Mouse (Mus musculus): ENCODE results near the gene Tmem177. TPM values are rescaled to one million over a fixed set of nuclear protein-coding genes. Genes with fewer than 3 reads are reported as not detected.

Tmem177 gene
- total RNA-seq, 4 experiments from 2014 or later = 9.6 to 12.2 (median 10.4) TPM

- DNase-seq (ENCODE audit: low spot score) = no peak
Observed at GRCm38 (mm10) chr1:119889347-119889746, 23.7 kb downstream of the Tmem177 start.

DNA sequence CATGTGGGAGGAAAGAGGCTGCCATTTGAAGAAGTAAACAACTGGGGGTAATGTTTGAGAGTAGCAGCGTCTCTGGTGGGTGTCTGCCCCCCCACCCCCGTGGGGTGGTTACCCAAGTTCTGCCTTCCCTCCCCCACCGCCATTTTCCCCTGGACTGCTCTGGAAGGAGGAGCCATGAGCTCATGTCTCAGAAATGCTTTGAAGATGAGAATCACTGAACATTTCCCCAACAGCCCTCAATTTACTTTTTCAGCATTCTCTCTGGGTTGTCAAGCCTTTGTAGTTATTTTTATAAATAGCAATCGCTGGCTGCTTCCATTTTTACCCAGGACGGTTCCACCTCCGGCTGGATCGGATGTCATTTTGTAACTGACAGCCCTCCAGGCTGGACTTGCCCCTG is 26.7 kb downstream of the Tmem177 start:
- DNase-seq (ENCODE audit: low spot score) = no peak

- DNase-seq (ENCODE audit: low spot score) = no peak
Observed at GRCm38 (mm10) chr1:119884272-119884671, 28.7 kb downstream of the Tmem177 start.

- no peak for DNase-seq (ENCODE audit: low spot score)
Observed at GRCm38 (mm10) chr1:119878909-119879308, 34.1 kb downstream of the Tmem177 start.

DNA sequence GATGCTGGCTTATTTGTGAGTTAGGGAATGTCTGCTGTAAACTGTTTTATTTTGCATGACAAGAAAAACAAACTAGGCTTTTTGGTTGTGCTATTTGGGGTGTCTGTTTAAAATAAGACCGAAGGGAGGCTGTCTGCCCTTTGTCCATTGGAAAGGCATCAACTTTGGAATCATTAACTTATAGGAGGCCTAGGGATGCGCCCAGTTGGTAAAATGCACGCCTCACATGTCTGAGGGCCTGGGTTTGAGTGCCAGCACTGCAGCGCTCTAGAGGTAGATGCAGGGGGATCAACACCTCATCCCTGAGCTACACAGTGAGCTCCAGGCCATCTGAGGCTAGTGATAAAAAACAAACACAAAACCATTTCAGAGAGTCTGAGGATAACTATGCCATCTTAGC is 35.5 kb downstream of the Tmem177 start:
- no peak for DNase-seq (ENCODE audit: low spot score)

DNA sequence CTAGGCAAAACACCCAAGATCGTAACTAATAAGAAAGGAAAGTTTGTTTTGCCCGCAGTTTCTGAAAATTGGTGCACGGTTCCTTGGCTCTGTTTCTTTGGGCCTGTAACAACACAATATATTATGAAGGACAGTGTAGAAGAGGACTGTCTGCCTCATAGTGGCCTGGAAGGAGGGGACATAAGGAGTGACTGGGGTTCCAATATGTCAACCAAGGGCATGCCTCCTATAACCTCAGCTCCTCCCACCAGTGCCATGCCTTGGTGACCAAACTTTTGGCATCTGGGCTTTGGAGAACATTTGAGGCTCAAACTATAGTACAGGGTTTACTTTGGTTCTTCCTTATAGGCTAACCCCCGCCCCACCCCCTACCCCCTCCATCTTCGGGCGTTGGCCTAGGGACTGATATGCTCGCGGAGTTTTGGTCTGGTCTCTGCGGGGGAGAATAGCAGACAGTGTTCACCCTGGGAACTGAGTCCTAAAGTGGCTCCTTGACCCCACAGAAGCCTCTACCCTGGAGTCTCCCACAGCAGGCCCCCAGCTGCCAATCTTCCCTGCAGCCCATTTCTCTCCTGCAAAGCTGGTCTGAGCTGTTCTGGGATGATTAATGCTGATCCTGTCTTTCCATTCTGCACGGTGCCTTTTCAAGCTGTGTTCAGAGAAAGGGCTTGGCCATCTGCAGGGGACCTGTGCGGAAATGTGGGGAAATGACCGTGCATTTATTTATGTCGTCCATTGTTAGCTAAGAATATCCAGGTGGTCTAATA is 44.4 kb downstream of the Tmem177 start:
- DNase-seq (ENCODE audit: low spot score) = no peak

DNA sequence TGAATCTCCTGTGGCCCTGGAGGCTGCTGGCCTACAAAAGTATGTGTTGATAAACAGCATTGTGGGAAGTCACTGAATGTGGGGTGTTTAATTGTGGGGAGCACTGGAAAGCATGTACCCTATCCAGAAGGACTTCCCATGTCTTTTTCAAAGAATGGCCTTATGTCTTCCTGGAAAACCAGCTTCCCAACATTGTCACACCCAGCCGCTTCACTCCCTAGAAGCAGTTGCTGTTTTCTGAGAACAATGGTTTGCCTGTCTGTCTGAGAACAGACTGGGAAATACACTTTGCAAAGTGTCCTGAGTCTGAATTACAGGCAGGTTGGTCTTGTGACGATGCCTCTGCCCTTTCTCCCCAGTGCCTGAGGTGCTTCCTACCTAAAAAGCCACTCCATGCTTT is 45.7 kb downstream of the Tmem177 start:
- DNase-seq (ENCODE audit: low spot score) = no peak

DNA sequence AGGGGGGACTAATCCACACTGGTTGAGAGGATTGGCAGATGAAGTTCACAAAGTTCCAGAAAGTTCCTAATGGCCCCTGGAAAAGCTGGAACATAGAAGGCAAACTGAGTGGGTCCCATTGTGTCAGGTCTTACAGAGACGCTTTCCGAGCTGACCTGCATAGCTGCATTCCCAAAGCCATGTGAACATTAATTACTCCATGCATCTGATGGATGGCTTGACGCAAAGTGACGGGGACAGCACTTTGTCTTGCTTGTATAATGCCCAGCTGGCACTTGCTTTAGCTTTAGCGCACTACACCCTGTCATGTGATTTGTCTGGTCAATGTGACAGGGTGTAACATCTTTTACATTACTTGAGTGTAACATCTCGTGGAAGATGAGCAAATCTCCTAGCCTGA is 47.7 kb downstream of the Tmem177 start:
- no peak for DNase-seq (ENCODE audit: low spot score)

DNA sequence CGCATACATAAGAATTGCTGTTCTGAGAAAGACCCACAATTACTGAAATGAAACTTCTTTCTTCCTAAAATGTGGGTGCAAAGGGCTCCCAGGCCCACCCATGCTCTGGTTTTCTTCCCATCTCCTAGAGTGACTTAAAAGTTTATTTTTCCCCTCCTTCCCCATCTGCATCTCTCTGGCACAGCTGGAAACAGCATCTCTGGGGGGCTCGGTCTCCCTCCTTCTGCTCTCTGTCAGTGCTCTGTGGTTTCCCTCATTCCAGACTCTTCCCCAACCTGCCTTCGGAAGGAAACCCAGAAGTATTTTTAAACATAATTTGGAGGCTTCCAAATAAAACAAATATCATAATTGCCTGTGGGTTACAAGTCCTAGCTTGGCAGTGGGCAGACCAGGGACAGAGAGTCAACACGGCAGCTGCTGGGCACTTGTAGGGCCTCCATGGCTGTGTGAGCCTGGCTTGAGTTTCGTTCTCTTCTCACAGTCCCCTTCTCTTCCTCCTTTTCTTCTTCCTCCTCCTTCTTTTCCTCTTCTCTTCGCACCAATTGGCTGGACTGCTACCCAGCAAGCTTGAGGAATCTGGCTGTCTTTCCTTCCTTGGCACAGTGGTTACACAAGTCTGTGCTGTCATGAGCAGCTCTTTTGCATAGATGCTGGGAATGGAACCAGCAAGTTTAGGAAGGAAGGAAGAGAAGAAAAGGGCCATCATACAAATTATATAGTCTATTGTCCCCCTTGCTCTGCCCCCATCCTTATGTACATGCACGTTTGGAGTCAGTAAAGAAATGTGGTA is 49.3 kb downstream of the Tmem177 start:
- DNase-seq (ENCODE audit: low spot score) = no peak

GRCm38 (mm10) chr1:119859566-119859965 is 53.4 kb downstream of the Tmem177 start:
- DNase-seq (ENCODE audit: low spot score) = no peak

Other genes starting within 250 kb of the Tmem177 start
- gene Ptpn4, start 75.6 kb downstream of the Tmem177 start, total RNA-seq (2022) = 10 to 100 TPM; 25.1 to 40.3 (median 31.1) TPM
- not detected for gene Cfap221, start 84.0 kb upstream of the Tmem177 start, total RNA-seq (2022)
- not detected for gene Sctr, start 93.7 kb upstream of the Tmem177 start, total RNA-seq (2022)
- gene Tmem37, start 160.9 kb upstream of the Tmem177 start, total RNA-seq (2022) = 1 to 10 TPM; 6.3 to 8.5 (median 7.1) TPM
- gene Dbi, start 207.9 kb upstream of the Tmem177 start, total RNA-seq (2022) = 100 to 1,000 TPM; 239 to 289 (median 263) TPM
- 1 to 10 TPM; 2.7 to 7.8 (median 5.1) TPM for gene 3110009E18Rik, start 208.0 kb upstream of the Tmem177 start, total RNA-seq (2022)

All from heart, adult 8-10 months (tissue).